Mouse (Mus musculus) bone marrow macrophage, adult 2 months (primary cell): ENCODE results near the gene Ppp1r12a.

Source experiments
- CTCF ChIP-seq: IDR thresholded peaks from 2 replicates; pipeline ENCODE4 v1.5.1; 2012; ENCODE audit warnings: low read depth, mild to moderate bottlenecking, low read length, moderate library complexity
- POLR2A ChIP-seq: IDR thresholded peaks from 2 replicates; pipeline ENCODE4 v1.6.1; 2012; ENCODE audit warnings: mild to moderate bottlenecking, low read depth, low read length, borderline replicate concordance

DNA sequence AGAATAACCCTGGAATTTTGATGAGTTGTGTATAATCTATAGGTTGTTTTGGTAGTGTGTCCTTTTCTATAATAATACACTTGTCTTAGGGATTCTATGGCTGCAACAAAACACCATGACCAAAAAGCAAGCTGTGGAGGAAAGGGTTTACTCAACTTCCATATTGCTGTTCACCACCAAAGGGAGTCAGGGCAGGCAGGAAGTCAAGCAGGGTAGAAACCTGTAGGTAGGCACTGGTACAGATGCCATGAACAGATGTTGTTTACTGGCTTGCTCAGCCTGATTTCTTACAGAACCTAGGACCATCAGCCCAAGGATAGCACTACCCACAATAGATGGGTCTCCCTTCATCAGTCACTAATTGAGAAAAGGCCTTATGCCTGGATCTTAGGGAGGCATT is 41.4 kb downstream of the Ppp1r12a start:
- TF ChIP-seq POLR2A: no peak
- TF ChIP-seq CTCF: no peak
